Mouse (Mus musculus) yolk sac, embryonic 10.5 days (tissue): ENCODE measurements around the gene Krt76.

Source experiments
- DNase-seq: peaks from one replicate; pipeline ENCODE4 v3.0.0-alpha.2; 2017; ENCODE audit warnings: low spot score

Gene Krt76

GRCm38 (mm10) chr15:101860421-101861130 lies 32.1 kb downstream of the Krt76 start:
- no peak for DNase-seq

DNA sequence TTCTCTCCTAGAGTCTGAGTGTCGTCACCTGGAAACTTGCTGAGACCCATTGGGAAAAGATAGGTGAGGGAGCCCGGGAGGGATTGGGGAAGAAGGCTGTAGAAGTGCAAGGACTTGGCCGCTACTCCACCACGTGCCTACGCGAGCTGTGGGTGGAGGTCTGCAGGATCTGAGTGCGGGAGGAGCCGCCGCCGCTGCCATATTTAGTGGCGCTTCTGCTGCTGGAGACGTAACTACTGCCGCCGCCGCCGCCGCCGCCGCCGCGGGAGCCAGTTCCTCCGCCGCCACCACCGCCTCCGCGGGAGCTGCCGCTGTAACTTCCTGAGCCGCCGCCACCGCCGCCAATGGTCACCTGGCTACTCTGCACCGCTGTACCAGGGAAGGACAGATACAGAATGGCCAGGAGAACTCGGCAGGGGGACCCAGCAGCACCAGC lies 33.0 kb downstream of the Krt76 start:
- peak; percentile 14 for DNase-seq

DNA sequence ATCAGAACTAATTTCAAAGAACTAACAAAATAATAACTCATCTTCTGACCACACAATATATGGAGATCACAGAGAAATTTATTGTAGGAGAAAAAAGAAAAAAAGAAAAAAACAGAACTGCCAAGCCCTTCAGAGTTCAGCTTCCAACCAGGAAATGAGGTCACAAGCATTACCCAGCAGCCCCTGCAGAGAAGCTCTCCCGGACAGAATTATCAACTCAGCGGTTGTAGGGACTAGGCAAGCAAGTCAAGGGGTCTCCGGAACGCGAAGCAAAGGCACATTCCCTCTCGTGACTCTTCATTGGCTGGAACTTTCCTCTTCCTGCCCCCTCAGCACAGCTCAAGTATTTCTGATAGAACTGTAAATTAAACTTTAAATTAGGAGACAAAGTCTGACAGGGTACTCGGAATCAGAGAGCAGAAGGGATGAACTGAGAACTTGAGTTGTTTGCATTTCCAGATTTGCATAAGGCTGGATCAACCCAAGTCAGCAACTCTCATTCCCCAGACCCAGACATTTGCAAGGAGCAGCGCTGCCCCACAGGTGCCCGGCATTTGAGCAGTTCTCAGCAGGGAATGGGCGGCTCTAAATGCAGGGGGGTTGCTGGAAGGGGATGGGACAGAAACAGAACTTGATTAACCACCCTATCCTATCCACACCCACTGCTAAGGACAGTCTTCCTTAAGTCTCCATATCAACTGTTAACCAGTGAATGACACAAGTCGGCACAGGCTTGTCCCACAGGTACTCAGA lies 33.9 kb downstream of the Krt76 start:
- no peak for DNase-seq

DNA sequence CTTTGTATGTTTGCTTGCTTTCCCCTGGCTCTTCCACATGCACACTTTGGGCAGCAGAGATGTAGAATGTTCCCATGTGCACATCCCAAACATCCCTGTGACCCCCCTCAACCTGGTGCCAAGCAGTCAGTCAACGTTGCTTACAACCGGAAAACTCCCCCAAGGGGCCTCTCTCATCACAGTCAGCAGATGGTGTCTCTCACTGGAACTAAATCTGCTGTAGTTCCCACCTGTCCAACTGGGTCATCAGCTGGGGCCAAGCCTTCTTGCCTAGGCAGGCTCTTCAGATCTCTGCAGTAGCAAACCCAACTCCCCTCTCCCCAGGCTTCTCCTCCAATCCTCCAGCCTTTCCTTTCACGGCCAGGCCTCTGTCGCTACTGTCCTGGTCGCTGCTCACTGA lies 36.0 kb downstream of the Krt76 start:
- DNase-seq = no peak

DNA sequence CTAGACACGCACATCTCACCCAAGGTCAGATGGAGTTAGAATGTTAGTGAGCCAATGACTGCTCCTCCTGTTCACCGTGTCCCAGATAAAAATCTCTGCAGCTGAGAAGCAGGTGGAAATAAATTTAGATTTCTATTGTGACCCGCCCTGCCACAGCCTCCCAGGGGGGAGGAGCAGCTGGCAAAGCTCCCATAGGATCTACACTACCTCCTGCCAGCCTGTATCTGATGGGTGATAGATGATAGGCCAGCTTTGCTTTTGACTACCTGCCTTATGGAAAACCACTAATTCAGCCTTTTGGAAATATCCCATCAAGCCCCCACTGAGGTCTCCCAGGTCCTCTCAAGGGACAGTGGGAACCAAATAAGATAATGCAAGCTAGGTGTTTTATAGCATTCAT lies 37.0 kb downstream of the Krt76 start:
- no peak for DNase-seq

DNA sequence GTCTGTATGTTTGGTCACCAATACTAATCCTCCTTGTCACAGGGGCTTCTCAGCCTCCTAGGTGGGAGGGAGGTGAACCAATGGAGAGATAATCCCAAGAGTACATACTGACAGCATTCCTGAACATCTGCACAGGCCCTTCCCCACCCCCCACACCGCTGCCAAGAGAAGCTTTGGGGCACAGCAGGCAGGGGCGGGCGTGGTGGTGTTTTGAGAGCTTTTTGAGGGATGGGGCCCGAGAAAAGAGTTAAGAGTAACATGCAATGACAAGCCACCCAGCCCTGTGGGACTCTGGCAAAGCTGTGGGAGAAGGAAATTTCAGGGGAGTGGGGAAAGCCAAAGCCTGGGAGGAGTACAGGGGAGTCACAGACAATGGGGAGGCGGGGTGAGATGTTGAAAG lies 38.4 kb downstream of the Krt76 start:
- no peak for DNase-seq

DNA sequence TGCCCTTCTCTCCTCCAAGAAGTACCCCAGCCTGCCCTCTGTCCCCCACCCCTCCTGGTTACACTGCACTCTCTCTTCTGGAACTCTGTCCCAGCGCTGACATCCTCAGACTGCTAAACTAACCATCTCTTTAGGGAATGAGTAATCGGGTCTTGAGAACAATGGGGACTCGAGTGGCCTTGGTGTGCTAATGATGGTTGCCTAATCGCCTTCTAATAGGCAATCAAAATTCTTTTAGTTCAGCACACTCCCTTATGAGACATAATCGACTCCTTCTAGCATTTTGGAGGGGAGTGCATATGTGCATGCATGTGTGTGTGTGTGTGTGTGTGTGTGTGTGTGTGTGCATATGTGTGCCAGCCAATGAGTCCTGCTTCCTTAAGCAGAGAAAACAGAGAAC lies 40.1 kb downstream of the Krt76 start:
- DNase-seq = no peak

GRCm38 (mm10) chr15:101850694-101851093 lies 42.0 kb downstream of the Krt76 start, which contains the start of gene Krt1:
TSS of gene Krt1 (minus strand) at chr15:101850794.
- DNase-seq = no peak

GRCm38 (mm10) chr15:101845971-101846403 lies 46.7 kb downstream of the Krt76 start:
- DNase-seq = peak; percentile 7

GRCm38 (mm10) chr15:101843192-101843591 lies 49.5 kb downstream of the Krt76 start:
- no peak for DNase-seq

DNA sequence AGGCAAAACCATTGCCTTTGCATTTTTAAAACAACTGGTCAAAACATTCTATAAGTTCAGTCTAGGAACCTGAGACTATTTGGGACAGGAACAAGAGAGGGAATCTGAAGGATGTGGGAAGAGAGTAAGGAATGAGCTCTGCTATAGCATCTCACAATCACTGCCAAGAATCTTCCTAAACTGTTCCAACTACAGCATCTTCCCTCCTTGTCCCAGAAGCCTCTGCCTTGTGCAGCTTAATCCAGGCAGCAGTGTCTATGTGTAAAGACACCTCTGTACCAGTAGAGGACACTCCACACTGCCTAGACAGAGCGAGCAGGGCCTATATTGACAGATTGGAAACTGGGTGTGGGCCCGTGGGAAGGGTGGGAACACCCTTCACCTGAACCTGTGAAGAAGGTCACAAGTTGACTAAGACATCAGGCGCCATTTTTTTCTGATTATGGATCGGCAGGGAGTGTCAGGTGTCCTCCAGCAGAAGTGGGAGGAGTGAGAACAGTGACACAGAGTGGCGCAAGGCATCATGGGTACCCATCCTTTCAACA lies 57.9 kb downstream of the Krt76 start:
- no peak for DNase-seq
